Mouse (Mus musculus) kidney, embryonic 14.5 days (tissue): ENCODE data around the gene 1700016K19Rik. TPM values are rescaled to one million over a fixed set of nuclear protein-coding genes. Genes with fewer than 3 reads are reported as not detected.

Experiments used
- ATAC-seq: fragments of 200-750 bp; cut with Nextera tagmentation; 2 replicates; pipeline ENCODE4 v1.8.0; 2017; ENCODE audit warnings: moderate number of reproducible peaks, mild to moderate bottlenecking, moderate TSS enrichment, moderate library complexity; ENCODE audit not compliant: low FRiP score, low TSS enrichment
- H3K27ac ChIP-seq: fragments of 300-500 bp; sonication (generic); 2 replicates; pipeline ENCODE4 v1.5.1; 2014; ENCODE audit warnings: low read depth, mild to moderate bottlenecking, low read length, moderate library complexity, mixed read lengths
- H3K27me3 ChIP-seq: fragments of 300-500 bp; sonication (generic); 2 replicates; pipeline ENCODE4 v1.6.1; 2014; ENCODE audit warnings: mild to moderate bottlenecking, low read length; ENCODE audit not compliant: control insufficient read depth, insufficient read depth
- H3K36me3 ChIP-seq: fragments of 300-500 bp; sonication (generic); 2 replicates; pipeline ENCODE4 v1.6.1; 2014; ENCODE audit warnings: low read length, mixed read lengths; ENCODE audit not compliant: control insufficient read depth, insufficient read depth
- H3K4me1 ChIP-seq: fragments of 300-500 bp; sonication (generic); 2 replicates; pipeline ENCODE4 v1.6.1; 2014; ENCODE audit warnings: low read length, mixed read lengths; ENCODE audit not compliant: control insufficient read depth, insufficient read depth
- H3K4me2 ChIP-seq: fragments of 300-500 bp; sonication (generic); replicated peaks from 2 replicates; pipeline ENCODE4 v1.6.1; 2014; ENCODE audit warnings: low read depth, mild to moderate bottlenecking, low read length
- H3K4me3 ChIP-seq: fragments of 300-500 bp; sonication (generic); 2 replicates; pipeline ENCODE4 v1.5.1; 2014; ENCODE audit warnings: mild to moderate bottlenecking, low read length
- H3K9ac ChIP-seq: fragments of 300-500 bp; sonication (generic); 2 replicates; pipeline ENCODE4 v1.6.1; 2014; ENCODE audit warnings: low read depth, mild to moderate bottlenecking, low read length, moderate library complexity
- H3K9me3 ChIP-seq: fragments of 300-500 bp; sonication (generic); 2 replicates; pipeline ENCODE4 v1.6.1; 2016; ENCODE audit warnings: low read length; ENCODE audit not compliant: control insufficient read depth
- WGBS: fragments of 180-500 bp; shearing (Covaris S2); extraction: QIAGEN DNeasy Blood & Tissue Kit; methylation state at CpG from one replicate; pipeline ENCODE4 v1.1.7; 2014; 5-methylcytosine and 5-hydroxymethylcytosine counted together
- polyA plus RNA-seq: library from polyadenylated mRNA; unstranded; fragments of >200 nt; fragmentation: Nextera tagmentation; extraction: Ambion mirVana; gene quantifications from 2 replicates; pipeline ENCODE4 v1.2.1, GENCODE M21; 2014

1700016K19Rik gene
- polyA plus RNA-seq: 0.31 and 0.50 TPM in 2 replicates

GRCm38 (mm10) chr11:75999440-76000155 is at the start of gene 1700016K19Rik:
TSS of gene 1700016K19Rik (plus strand) at chr11:75999912.
- no peak within 1 kb of the TSS for H3K27ac ChIP-seq
- WGBS: 13% methylated on average over 36 of the region's 36 CpGs
- peaks cover 3% of the 10 kb centered on the region; the same call in 1 of the 2 replicates for H3K27me3 ChIP-seq
- 0 out of 2 replicates have a peak, but pooled peaks cover 5% of the 10 kb centered on the region for H3K4me1 ChIP-seq
- H3K4me2 ChIP-seq: peak within 1 kb of the TSS; percentile 88
- peak within 1 kb of the TSS; percentile 65 for H3K4me3 ChIP-seq
- peak; percentile 88 for ATAC-seq
- H3K9me3 ChIP-seq: no peaks in the 10 kb centered on the region
- no peaks in the 10 kb centered on the region for H3K36me3 ChIP-seq
- H3K9ac ChIP-seq: peak within 1 kb of the TSS; percentile 47

GRCm38 (mm10) chr11:75950459-75950858 is 49.3 kb upstream of the 1700016K19Rik start:
- no peak for ATAC-seq
- WGBS: 54% methylated on average over 3 of the region's 3 CpGs
- Histone ChIP-seq H3K9me3 (no peaks in the 10 kb centered on the region), H3K27me3 (no peaks in the 10 kb centered on the region), H3K9ac (no peak overlapping the region), H3K27ac (no peak overlapping the region), H3K4me2 (no peak overlapping the region), H3K36me3 (no peaks in the 10 kb centered on the region), H3K4me1 (peaks cover 19% of the 10 kb centered on the region; the same call in 1 of the 2 replicates), H3K4me3 (no peak overlapping the region)

DNA sequence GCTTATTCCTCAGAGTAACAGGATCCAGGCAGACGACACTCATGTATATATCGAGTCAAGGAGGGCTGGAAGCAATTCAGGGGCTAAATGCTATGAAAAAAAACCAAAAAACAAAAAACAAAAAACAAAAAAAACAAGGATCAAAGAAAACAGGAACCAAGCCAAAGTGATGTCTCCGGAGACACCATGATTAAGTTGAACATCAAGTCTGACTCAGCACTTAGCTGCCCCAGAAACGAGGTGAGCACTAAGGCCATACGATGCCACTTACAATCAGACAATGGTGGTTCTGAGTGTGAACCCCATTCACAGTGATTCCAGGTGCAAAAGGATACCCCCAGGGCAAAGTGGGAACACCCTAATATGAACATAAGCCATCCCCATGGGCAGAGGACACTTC is 47.8 kb upstream of the 1700016K19Rik start:
- Histone ChIP-seq H3K4me3 (no peak overlapping the region), H3K4me2 (no peak overlapping the region), H3K36me3 (no peaks in the 10 kb centered on the region), H3K9me3 (no peaks in the 10 kb centered on the region), H3K27me3 (no peaks in the 10 kb centered on the region), H3K27ac (no peak overlapping the region), H3K4me1 (peaks cover 13% of the 10 kb centered on the region; the same call in 1 of the 2 replicates), H3K9ac (no peak overlapping the region)
- no peak for ATAC-seq
- 70% methylated on average over 5 of the region's 5 CpGs for WGBS

- Histone ChIP-seq H3K27me3 (no peaks in the 10 kb centered on the region), H3K27ac (no peak overlapping the region), H3K4me2 (no peak overlapping the region), H3K9me3 (no peaks in the 10 kb centered on the region), H3K4me1 (0 out of 2 replicates have a peak, but pooled peaks cover 1% of the 10 kb centered on the region), H3K9ac (no peak overlapping the region), H3K36me3 (no peaks in the 10 kb centered on the region), H3K4me3 (no peak overlapping the region)
- ATAC-seq: no peak
- WGBS: 92% methylated on average over 9 of the region's 9 CpGs
These were observed 44.8 kb upstream of the 1700016K19Rik start for GRCm38 (mm10) chr11:75954896-75955295.

GRCm38 (mm10) chr11:75956651-75957050 is 43.1 kb upstream of the 1700016K19Rik start:
- Histone ChIP-seq H3K4me2 (no peak overlapping the region), H3K27ac (no peak overlapping the region), H3K4me1 (no peaks in the 10 kb centered on the region), H3K9me3 (no peaks in the 10 kb centered on the region), H3K36me3 (no peaks in the 10 kb centered on the region), H3K4me3 (no peak overlapping the region), H3K27me3 (no peaks in the 10 kb centered on the region), H3K9ac (no peak overlapping the region)
- 36% methylated on average over 8 of the region's 8 CpGs for WGBS
- ATAC-seq: no peak

- WGBS: 78% methylated on average over 17 of the region's 17 CpGs
- Histone ChIP-seq H3K36me3 (no peaks in the 10 kb centered on the region), H3K9me3 (no peaks in the 10 kb centered on the region), H3K27ac (no peak overlapping the region), H3K4me2 (no peak overlapping the region), H3K27me3 (no peaks in the 10 kb centered on the region), H3K4me3 (no peak overlapping the region), H3K9ac (no peak overlapping the region), H3K4me1 (no peaks in the 10 kb centered on the region)
- ATAC-seq: no peak
These were observed 42.4 kb upstream of the 1700016K19Rik start for GRCm38 (mm10) chr11:75957124-75957832.

- 93% methylated on average over 7 of the region's 7 CpGs for WGBS
- Histone ChIP-seq H3K4me1 (peaks cover 26% of the 10 kb centered on the region), H3K27me3 (peaks cover 17% of the 10 kb centered on the region; the same call in 1 of the 2 replicates), H3K9me3 (no peaks in the 10 kb centered on the region), H3K27ac (no peak overlapping the region), H3K4me2 (no peak overlapping the region), H3K36me3 (no peaks in the 10 kb centered on the region), H3K4me3 (no peak overlapping the region), H3K9ac (no peak overlapping the region)
- no peak for ATAC-seq
These were observed 37.9 kb upstream of the 1700016K19Rik start for GRCm38 (mm10) chr11:75961782-75962181.

DNA sequence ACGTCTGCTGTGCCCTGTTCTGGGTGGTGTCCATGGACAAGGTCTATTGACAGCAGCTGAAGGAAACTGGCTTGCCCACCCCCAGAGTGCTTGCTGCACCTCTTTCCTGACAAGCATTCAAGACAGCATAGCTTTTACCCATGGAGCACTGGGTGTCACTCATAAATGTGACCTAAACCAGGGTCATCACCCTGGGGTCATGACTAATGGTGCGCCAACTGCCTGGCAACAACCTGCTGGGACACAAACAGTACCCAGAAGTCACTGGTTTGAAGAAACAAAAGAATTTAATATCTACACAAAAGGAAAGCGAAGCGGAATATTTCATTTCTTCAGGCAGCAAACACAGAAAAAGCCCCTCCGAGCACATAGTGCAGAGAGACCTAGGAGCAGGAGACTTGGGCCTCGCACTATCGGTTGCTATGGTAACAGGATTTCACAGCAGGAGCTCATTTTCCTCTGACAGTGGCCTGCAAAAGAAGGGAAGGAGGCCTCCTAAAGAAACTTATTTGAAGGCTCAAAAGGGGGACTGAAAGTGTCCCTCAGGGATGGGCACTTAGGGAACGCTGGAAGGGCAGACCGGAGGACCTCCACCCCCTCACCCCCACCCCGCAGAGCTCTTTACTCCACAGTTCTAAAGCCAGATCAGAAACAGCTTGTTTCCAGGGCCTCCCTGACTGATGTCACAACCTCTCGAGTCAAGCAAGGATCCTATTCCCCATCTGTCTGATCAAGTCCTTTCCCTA is 35.8 kb upstream of the 1700016K19Rik start:
- no peak overlapping the region for H3K9ac ChIP-seq
- no peaks in the 10 kb centered on the region for H3K36me3 ChIP-seq
- H3K4me2 ChIP-seq: no peak overlapping the region
- H3K27me3 ChIP-seq: peaks cover 17% of the 10 kb centered on the region; the same call in 1 of the 2 replicates
- 30% methylated on average over 11 of the region's 11 CpGs for WGBS
- no peak overlapping the region for H3K27ac ChIP-seq
- peaks cover 34% of the 10 kb centered on the region for H3K4me1 ChIP-seq
- no peak overlapping the region for H3K4me3 ChIP-seq
- H3K9me3 ChIP-seq: no peaks in the 10 kb centered on the region
- no peak for ATAC-seq
